Mouse (Mus musculus) layer of hippocampus, adult 2 months (tissue): ENCODE results near the gene Kptn. TPM values are rescaled to one million over a fixed set of nuclear protein-coding genes. Genes with fewer than 3 reads are reported as not detected.

Source experiments
- DNase-seq, 2 experiments: peaks; one replicate each; pipeline ENCODE4 v3.0.0; 2022; ENCODE audit warnings: low spot score in 2 of 2
- H3K27ac ChIP-seq: fragments of 200-600 bp; 2 replicates; pipeline ENCODE4 v1.8.1; 2022
- H3K4me3 ChIP-seq: fragments of 200-600 bp; 2 replicates; pipeline ENCODE4 v1.8.1; 2022; ENCODE audit warnings: mild to moderate bottlenecking
- CTCF ChIP-seq: fragments of 200-600 bp; conservative IDR thresholded peaks from 2 replicates; pipeline ENCODE4 v1.8.1; 2022; ENCODE audit warnings: antibody characterized with exemption, mild to moderate bottlenecking, moderate library complexity
- long read RNA-seq, 2 experiments: library from polyadenylated mRNA; stranded (forward); transcript quantifications; one replicate each; pipeline ENCODE4 v2.0.0; 2021; ENCODE audit warnings: borderline mapping rate in 2 of 2
- total RNA-seq, 2 experiments: library from RNA; stranded (reverse); gene quantifications; 2 replicates each; pipeline ENCODE4 v1.2.3; 2021

Gene Kptn
- 10 to 100 TPM; 39.4 to 47.0 TPM for total RNA-seq
- long read RNA-seq, experiment 1, transcript Kptn-201 (12 exons, 1,630 nt), result major isoform, 15 of 20 reads
- long read RNA-seq, experiment 1, partial matches to known transcripts, result 2 of 20 reads
- long read RNA-seq, experiment 1, other reads (novel, unspliced or antisense), result 3 of 20 reads
- long read RNA-seq, experiment 2, transcript Kptn-201 (12 exons, 1,630 nt), result major isoform, 13 of 22 reads
- long read RNA-seq, experiment 2, partial matches to known transcripts, result 1 of 22 reads
- long read RNA-seq, experiment 2, other reads (novel, unspliced or antisense), result 8 of 22 reads

DNA sequence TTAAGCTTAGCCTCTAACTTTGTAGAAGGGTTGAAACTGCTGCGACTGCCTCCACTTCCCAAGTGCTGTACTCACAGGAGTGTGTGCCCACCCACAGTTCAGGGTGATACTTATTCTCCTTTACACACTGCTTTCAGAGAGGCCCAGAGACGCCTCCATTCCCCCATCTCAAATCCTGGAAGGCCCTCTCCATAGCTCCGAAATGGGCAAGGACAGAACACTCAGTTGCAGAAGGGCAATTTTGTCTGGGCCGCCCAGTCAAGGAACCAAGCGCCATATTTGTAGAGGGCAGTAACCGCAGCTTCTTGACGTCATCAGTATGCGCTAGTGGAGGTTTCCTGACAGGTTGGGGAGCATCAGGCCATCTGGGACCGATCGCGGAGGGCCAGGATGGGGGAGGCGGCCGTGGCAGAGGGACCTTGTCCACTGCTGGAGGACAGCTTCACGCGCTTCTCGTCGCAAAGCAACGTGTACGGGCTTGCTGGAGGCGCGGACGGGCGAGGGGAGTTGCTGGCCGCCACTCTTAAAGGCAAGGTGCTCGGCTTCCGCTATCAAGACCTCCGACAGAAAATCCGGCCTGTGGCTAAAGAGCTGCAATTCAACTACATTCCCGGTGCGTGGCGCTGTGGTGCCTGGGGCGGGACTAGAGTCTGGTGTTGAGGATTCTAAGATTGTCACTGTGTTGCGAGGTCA lies at the start of gene Kptn:
TSS of gene Kptn (plus strand) at position 327 of the 693 bp plus-strand sequence.
- Histone ChIP-seq H3K27ac (peak within 1 kb of the TSS; percentile 96), H3K4me3 (peak within 1 kb of the TSS; percentile 63)
- DNase-seq, result peak; percentile 90 to 93
- peak; percentile 99 for TF ChIP-seq CTCF

GRCm38 (mm10) chr7:16070846-16071245 lies 48.8 kb upstream of the Kptn start:
- Histone ChIP-seq H3K27ac (no peak overlapping the region), H3K4me3 (no peak overlapping the region)
- no peak for TF ChIP-seq CTCF
- DNase-seq, result no peak

DNA sequence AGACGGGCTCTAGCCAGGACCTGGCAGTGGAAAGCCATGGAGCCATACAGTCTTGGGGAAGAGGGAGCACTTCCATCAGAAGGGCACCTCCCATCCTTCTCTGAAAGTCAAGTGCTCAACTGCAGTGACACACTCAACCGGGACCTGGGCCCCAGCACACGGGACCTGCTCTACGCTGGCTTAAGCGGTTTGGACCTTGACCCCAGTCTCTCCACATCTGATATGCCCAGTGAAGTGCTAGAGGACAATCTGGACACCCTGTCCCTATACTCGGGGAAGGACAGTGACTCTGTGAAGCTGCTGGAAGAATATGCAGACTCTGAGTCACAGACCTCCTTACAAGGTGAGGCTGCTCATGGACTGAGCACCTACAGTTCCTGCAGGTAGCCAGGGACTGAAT lies 47.8 kb upstream of the Kptn start:
- no peak for TF ChIP-seq CTCF
- H3K4me3 ChIP-seq, result no peak overlapping the region
- no peak for DNase-seq
- no peak overlapping the region for H3K27ac ChIP-seq

- Histone ChIP-seq H3K27ac (no peak overlapping the region), H3K4me3 (no peak overlapping the region)
- no peak for DNase-seq
- TF ChIP-seq CTCF, result no peak
Observed at GRCm38 (mm10) chr7:16079947-16080346, 39.7 kb upstream of the Kptn start.

- TF ChIP-seq CTCF, result no peak
- DNase-seq, result no peak
- no peak overlapping the region for H3K27ac ChIP-seq
- H3K4me3 ChIP-seq, result no peak overlapping the region
Observed at GRCm38 (mm10) chr7:16080581-16080980, 39.1 kb upstream of the Kptn start.

DNA sequence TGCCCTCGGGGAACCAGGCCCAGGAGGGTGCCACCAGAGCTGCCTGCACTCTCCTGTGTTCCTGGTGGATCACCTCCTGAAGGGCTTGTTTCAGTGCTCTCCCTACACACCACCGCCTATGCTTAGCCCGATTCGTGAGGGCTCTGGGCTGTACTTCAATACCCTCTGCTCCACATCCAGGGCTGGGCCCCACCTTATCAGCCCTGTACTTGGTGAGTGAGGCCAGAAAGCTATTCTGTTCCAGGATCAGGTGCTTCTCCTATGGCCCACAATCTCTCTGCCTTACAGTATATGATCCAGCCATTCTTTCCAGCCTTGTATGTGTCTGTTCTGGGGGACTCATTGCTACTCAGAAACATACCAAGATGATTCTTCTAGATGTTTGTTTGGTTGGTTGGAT lies 36.3 kb upstream of the Kptn start:
- Histone ChIP-seq H3K27ac (no peak overlapping the region), H3K4me3 (no peak overlapping the region)
- DNase-seq, result no peak
- no peak for TF ChIP-seq CTCF

DNA sequence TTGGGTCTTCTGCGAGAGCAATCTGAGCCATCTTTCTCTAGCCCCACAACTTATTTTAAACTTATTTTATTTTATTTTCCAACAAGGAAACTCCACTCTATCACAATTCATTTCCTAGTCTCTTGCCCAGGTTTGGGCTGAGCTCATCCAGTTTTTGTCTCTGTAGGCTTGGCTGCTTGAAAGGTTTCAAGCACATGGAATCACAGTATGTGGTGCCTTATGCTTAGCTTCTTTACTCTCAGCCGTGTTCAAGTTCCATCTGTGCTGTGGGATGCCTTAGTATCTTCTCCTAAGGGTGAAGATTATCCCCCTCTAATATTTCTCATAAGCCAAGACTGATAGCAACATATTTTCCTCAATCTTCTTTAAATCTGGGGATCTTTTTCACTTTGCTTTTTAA lies 32.1 kb upstream of the Kptn start:
- Histone ChIP-seq H3K27ac (peak overlapping the region; percentile 69; the same call in 1 of the 2 replicates), H3K4me3 (no peak overlapping the region)
- peak in 1 of 2 experiments; percentile 60 for DNase-seq
- no peak for TF ChIP-seq CTCF

DNA sequence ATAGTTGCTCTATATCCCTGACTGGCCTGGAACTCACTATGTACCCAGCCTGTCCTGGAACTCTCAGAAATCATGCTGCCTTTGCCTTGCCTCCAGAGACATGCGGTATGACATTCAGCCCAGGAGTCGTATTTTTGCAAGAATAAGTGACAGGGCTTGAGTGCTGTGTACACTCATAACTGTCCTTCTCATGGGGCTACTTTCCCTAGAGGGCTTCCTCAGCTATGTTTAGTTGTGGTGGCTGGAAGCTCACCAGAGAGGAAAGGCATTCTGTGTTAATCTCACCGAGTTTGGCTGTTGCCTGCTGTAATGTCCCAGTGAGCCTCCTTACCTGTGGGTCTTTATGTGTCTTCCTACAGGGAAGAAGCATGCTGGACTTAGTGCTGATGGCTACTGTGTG lies 25.1 kb upstream of the Kptn start:
- DNase-seq, result no peak
- Histone ChIP-seq H3K4me3 (no peak overlapping the region), H3K27ac (no peak overlapping the region)
- no peak for TF ChIP-seq CTCF

DNA sequence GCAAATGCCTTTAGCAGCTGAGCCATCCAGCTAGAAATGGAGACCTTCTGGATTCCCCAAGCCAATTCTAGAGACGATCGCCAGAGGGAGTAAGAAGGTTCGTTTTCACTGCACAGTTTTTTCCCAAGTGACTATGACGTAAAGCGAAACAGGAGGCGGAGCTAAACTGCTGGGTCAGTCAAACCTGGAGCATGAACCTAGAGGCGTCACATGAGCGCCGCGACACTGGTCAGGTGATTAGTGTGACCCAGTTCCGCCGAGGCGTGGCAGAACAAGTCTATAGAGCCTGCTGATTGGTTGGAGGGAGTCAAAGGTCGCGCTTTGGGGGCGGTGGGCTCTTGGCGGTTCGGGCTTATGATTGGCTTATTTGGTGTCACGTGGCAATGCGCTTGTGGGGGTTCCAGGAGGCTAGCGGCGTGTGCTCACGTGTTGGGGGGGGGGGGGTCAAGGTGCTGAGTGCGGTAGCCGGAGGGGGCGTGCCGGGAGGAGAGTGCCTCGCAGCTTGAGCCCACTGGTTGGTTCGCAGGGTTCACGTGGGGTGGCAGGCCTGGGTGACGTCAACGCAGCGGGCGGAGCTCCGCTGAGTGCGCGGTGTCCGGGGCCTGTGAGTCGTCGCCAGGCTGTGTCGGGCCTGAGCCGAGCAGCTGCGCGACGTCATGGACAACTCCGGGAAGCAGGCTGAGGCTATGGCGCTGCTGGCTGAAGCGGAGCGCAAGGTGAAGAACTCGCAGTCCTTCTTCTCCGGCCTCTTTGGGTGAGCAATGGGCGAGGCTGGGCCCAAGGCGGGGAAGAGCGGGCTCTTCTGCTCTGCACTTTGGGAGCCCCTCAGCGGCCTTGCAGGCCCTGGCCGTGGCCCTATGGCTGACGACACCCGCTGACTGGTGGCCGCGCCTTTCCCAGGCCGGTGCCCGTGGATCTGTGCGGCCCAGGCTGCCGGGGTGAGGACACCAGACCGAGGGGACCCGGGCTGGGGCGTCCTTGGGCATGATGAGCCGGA lies 21.4 kb upstream of the Kptn start, which contains the start of gene Napa:
TSS of gene Napa (plus strand) at position 438 of the 997 bp plus-strand sequence.
- peak within 1 kb of the TSS; percentile 93 for H3K27ac ChIP-seq
- peak within 1 kb of the TSS; percentile 100 for H3K4me3 ChIP-seq
- peak; percentile 98 to 100 for DNase-seq
- TF ChIP-seq CTCF, result peak; percentile 90

- Histone ChIP-seq H3K4me3 (peak overlapping the region; percentile 100), H3K27ac (peak overlapping the region; percentile 93)
- no peak for TF ChIP-seq CTCF
- no peak for DNase-seq
Observed at GRCm38 (mm10) chr7:16099901-16100300, 19.8 kb upstream of the Kptn start.

DNA sequence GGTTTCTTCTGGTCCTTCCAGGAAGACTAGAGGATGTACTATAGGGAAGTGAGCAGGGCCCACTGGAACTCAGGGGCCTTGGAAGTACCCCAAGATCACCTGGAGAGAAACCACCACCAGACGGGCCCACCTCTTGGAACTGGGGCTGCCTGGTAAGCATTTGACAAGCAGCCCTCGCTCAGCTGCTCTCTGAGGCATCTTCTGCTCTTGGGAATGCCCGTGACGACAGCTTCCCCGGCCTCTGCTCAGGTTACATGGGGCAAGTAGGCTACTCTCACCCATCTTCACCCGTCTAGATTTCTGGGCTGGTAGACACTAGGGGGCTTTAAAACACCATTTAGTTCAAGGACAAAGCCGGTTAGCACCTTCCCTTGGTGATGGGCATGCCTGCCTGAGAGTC lies 18.6 kb upstream of the Kptn start:
- H3K27ac ChIP-seq, result peak overlapping the region; percentile 93
- DNase-seq, result no peak
- H3K4me3 ChIP-seq, result peak overlapping the region; percentile 100
- TF ChIP-seq CTCF, result 0 out of 2 replicates have a peak, but pooled peaks have one; percentile 4

DNA sequence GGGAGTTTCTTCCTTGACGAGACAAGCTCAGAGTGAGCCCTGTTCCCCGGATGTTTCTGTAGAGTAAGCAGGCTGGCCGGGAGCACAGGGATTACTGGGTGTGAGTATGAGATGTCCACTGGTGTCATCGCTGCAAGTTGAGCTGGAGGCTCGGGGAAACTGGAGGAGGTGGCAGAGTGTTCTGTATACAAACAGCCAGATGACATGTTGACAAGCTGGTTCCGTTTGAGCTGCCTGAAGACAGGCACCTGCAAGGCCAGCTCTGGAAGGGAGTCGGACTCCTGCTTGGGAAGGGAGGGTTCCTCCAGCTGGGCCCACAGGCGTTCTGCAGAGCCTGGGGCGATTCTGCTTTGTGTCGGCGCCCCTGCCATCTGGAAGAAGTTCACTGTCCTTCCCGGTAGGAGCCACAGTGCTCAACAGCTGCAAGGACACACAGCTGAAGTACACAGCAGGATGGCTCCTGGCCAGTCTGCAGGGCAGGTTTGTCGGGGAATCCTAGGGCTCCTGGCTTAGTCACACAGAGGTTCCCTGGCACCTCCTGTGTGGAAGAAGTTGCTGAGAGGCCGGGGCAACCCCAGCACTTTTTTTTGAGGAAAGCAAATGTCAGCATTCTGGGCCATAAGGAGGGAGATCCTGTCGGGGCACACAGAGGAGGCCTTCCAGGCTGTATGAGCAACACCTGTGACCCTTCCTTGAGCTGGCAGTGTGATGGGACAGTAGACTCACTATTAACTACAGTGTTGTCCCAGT lies 17.8 kb upstream of the Kptn start:
- Histone ChIP-seq H3K4me3 (peak overlapping the region; percentile 100), H3K27ac (peak overlapping the region; percentile 93)
- no peak for DNase-seq
- TF ChIP-seq CTCF, result no peak
